ENCODE assay signal across 9 mouse cellular contexts in the genomic region with DNA sequence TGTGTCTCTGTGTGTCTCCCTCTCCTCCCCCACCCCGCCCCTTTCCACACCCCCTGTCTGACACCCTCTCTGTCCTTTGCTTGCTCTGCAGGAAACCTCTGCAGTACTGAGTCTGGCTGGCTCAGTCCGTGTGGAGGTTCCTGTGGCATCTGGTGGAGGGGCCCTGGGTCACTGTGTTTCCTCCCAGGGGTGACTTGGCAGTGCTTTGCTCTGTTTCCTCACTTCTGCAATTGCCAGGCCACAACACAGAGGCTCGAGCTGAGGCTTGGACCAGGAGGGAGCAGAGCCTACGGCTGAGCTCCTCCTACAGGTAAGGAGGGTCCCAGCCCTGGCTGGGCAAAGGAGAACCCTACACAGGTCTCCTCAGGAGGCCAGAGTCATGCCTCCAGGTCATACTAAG. TPM values are rescaled to one million over a fixed set of nuclear protein-coding genes. Genes with fewer than 3 reads are reported as not detected.
DNase-seq lines count a peak whose midpoint lies in the region; ATAC-seq and TF ChIP-seq lines count a peak whose summit lies in the region.
"Had no signal": no experiment of that assay in that cellular context is flagged by ENCODE, and none has a peak within 500 bp of the region (broad histone marks: within the 10 kb centered on the region; RNA-seq: fewer than 3 reads in every experiment).

A gene (plus strand): TSS at position 103 of the 400 bp plus-strand sequence.

- no peaks in the 10 kb centered on the region for H3K27me3 ChIP-seq in hindbrain, embryonic 13.5 days
- H3K27me3 ChIP-seq: Patski had no signal

- no peak for ATAC-seq in hindbrain, embryonic 13.5 days (ENCODE audit: low FRiP score)
- ATAC-seq: Patski had no signal

- WGBS in hindbrain, embryonic 13.5 days = 43% methylated on average over 4 of the region's 4 CpGs

- no peak for TF ChIP-seq CTCF in layer of hippocampus, adult 2 months (conservative IDR thresholded peaks at IDR 0.05)

- no peaks in the 10 kb centered on the region for H3K4me1 ChIP-seq in hindbrain, embryonic 13.5 days (replicated peaks)

- intact Hi-C loops in heart, postnatal 14 days (cut with DNase I) = no loop called here

- H3K4me2 ChIP-seq in hindbrain, embryonic 13.5 days = no peak within 1 kb of the TSS

- no peaks in the 10 kb centered on the region for H3K9me3 ChIP-seq in hindbrain, embryonic 13.5 days

- H3K4me3 ChIP-seq in layer of hippocampus, adult 2 months = no peak within 1 kb of the TSS; the same call in 1 of the 2 replicates
- H3K4me3 ChIP-seq in hindbrain, embryonic 13.5 days = no peak within 1 kb of the TSS

- H3K27ac ChIP-seq in layer of hippocampus, adult 2 months = peak within 1 kb of the TSS; percentile 36; the same call in 1 of the 2 replicates
- no peak within 1 kb of the TSS for H3K27ac ChIP-seq in hindbrain, embryonic 13.5 days

- no peak for DNase-seq in layer of hippocampus, adult 2 months (ENCODE audit: low spot score in 2 of 2)
- no peak for DNase-seq in layer of hippocampus, adult 9-10 months (ENCODE audit: low spot score)
- peak; percentile 55 for DNase-seq in brain, adult 2 months (ENCODE audit: low read depth, low spot score)
- DNase-seq in heart, postnatal 14 days = peak; percentile 33 to 56
- DNase-seq in lung, postnatal 14 days = peak; percentile 42
- no peak for DNase-seq in thymus, postnatal 10 days (ENCODE audit: low spot score in 2 of 2)
- DNase-seq in yolk sac, embryonic 10.5 days (ENCODE audit: low spot score) = no peak

- H3K9ac ChIP-seq in hindbrain, embryonic 13.5 days = no peak within 1 kb of the TSS

- no peaks in the 10 kb centered on the region for H3K36me3 ChIP-seq in hindbrain, embryonic 13.5 days

RNA-seq across cellular contexts. Expression of the gene that starts here (rescaled TPM):
- total RNA-seq in layer of hippocampus, adult 2 months (2021) = 1 to 10 TPM; 1.0 to 1.1 TPM
- 1 to 10 TPM; 1.1 to 2.0 TPM for total RNA-seq in heart, postnatal 14 days (2021)
- 0.82 and 0.83 TPM in 2 replicates for polyA plus RNA-seq in hindbrain, embryonic 13.5 days (2015; fragmentation: Nextera tagmentation; extraction: Ambion mirVana)
- polyA plus RNA-seq: Patski had no signal

Comparison
In these comparisons a context has a peak if more than half of its experiments do, and no peak if none do; other contexts are left out.
1. DNase-seq: peak in brain, adult 2 months (single experiment), heart, postnatal 14 days (2 of 2) and lung, postnatal 14 days (single experiment); none in layer of hippocampus, adult 2 months (0 of 2), layer of hippocampus, adult 9-10 months (single experiment), thymus, postnatal 10 days (0 of 2) and yolk sac, embryonic 10.5 days (single experiment).